Mouse (Mus musculus): ENCODE measurements at regions not wholly inside any gene's neighbourhood (a gene's known extent, or its start where the extent isn't known, plus 50 kb on each side); places are given as distances from the start of the nearest gene placed in this dataset.

DNA sequence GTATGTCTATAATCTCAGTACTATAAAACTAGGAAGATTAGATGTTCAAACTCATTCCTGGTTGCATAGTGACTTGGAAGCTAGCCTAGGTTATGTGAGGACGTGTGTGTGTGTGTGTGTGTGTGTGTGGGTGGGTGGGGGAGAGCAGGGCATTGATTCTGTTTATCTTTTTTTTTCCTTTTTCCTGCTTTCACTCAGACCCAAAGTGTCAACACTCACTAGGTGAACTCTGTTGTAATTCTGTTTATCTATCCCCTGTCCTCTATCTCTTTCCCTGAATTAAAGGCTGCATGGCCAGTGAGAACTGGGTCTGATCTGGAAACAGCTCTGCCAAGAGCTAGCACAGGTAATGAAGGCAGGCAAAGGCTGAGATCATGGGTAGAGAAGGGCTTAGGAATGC is 50.9 kb upstream of the Tle3 start:
- Histone ChIP-seq H3K36me3 (ENCODE audit: insufficient read depth, low read length) (no peaks in the 10 kb centered on the region), H3K4me1 (ENCODE audit: insufficient read depth, low read length) (peaks cover 6% of the 10 kb centered on the region; the same call in 1 of the 2 replicates), H3K9ac (replicated peaks; ENCODE audit: low read length, poor library complexity, severe bottlenecking) (no peak overlapping the region), H3K4me2 (ENCODE audit: low read depth, low read length, poor library complexity, severe bottlenecking) (no peak overlapping the region), H3K4me3 (ENCODE audit: low read depth, low read length) (no peak overlapping the region), H3K9me3 (ENCODE audit: low read length) (no peaks in the 10 kb centered on the region), H3K27me3 (ENCODE audit: insufficient read depth, low read length) (0 out of 2 replicates have a peak, but pooled peaks cover 1% of the 10 kb centered on the region), H3K27ac (ENCODE audit: low read depth, low read length) (no peak overlapping the region)
- no peak for DNase-seq (ENCODE audit: low spot score)
- no peak for ATAC-seq (ENCODE audit: low FRiP score)
- no peak for TF ChIP-seq CTCF (IDR thresholded peaks at IDR 0.05)
- 76% methylated on average over 1 of the region's 1 CpGs for WGBS

- Histone ChIP-seq H3K4me3 (ENCODE audit: low read depth, low read length) (no peak overlapping the region), H3K9me3 (ENCODE audit: low read length) (no peaks in the 10 kb centered on the region), H3K27ac (ENCODE audit: low read depth, low read length) (no peak overlapping the region), H3K27me3 (ENCODE audit: insufficient read depth, low read length) (0 out of 2 replicates have a peak, but pooled peaks cover 4% of the 10 kb centered on the region), H3K4me2 (ENCODE audit: low read depth, low read length, poor library complexity, severe bottlenecking) (no peak overlapping the region), H3K9ac (replicated peaks; ENCODE audit: low read length, poor library complexity, severe bottlenecking) (no peak overlapping the region), H3K36me3 (ENCODE audit: insufficient read depth, low read length) (no peaks in the 10 kb centered on the region), H3K4me1 (ENCODE audit: insufficient read depth, low read length) (peaks cover 6% of the 10 kb centered on the region; the same call in 1 of the 2 replicates)
- 62% methylated on average over 8 of the region's 8 CpGs for WGBS
- no peak for ATAC-seq (ENCODE audit: low FRiP score)
- DNase-seq (ENCODE audit: low spot score) = no peak
- TF ChIP-seq CTCF (IDR thresholded peaks at IDR 0.05) = no peak
Measured at GRCm38 (mm10) chr9:61321825-61322224, 50.3 kb upstream of the Tle3 start.

- Histone ChIP-seq H3K27ac (ENCODE audit: low read depth, low read length) (no peak overlapping the region), H3K27me3 (ENCODE audit: insufficient read depth, low read length) (0 out of 2 replicates have a peak, but pooled peaks cover 4% of the 10 kb centered on the region), H3K4me3 (ENCODE audit: low read depth, low read length) (no peak overlapping the region), H3K9ac (replicated peaks; ENCODE audit: low read length, poor library complexity, severe bottlenecking) (no peak overlapping the region), H3K4me1 (ENCODE audit: insufficient read depth, low read length) (peaks cover 6% of the 10 kb centered on the region; the same call in 1 of the 2 replicates), H3K9me3 (ENCODE audit: low read length) (no peaks in the 10 kb centered on the region), H3K36me3 (ENCODE audit: insufficient read depth, low read length) (no peaks in the 10 kb centered on the region), H3K4me2 (ENCODE audit: low read depth, low read length, poor library complexity, severe bottlenecking) (no peak overlapping the region)
- TF ChIP-seq CTCF (IDR thresholded peaks at IDR 0.05) = no peak
- WGBS = 68% methylated on average over 11 of the region's 11 CpGs
- DNase-seq (ENCODE audit: low spot score) (no peak), ATAC-seq (ENCODE audit: low FRiP score) (no peak)
Measured at GRCm38 (mm10) chr9:61322333-61322732, 49.8 kb upstream of the Tle3 start.
